Mouse (Mus musculus): ENCODE measurements around the gene Gse1.

The Gse1 gene

GRCm38 (mm10) chr8:120553441-120554123 lies 325.3 kb downstream of the Gse1 start:
- 90% methylated on average over 24 of the region's 24 CpGs for WGBS

- WGBS = 89% methylated on average over 18 of the region's 18 CpGs
These were observed 326.3 kb downstream of the Gse1 start for GRCm38 (mm10) chr8:120554466-120555039.

GRCm38 (mm10) chr8:120556198-120556892 lies 328.1 kb downstream of the Gse1 start:
- 69% methylated on average over 20 of the region's 20 CpGs for WGBS

- 43% methylated on average over 15 of the region's 15 CpGs for WGBS
These were observed 329.1 kb downstream of the Gse1 start for GRCm38 (mm10) chr8:120557170-120557965.

GRCm38 (mm10) chr8:120558162-120558561 lies 329.9 kb downstream of the Gse1 start:
- whole genome bisulfite sequencing = 50% methylated on average over 4 of the region's 4 CpGs

GRCm38 (mm10) chr8:120559654-120560053 lies 331.4 kb downstream of the Gse1 start:
- 68% methylated on average over 11 of the region's 11 CpGs for WGBS

GRCm38 (mm10) chr8:120560535-120560934 lies 332.3 kb downstream of the Gse1 start:
- 91% methylated on average over 5 of the region's 5 CpGs for WGBS

GRCm38 (mm10) chr8:120561539-120562435 lies 333.5 kb downstream of the Gse1 start:
- WGBS = 79% methylated on average over 22 of the region's 22 CpGs

- 83% methylated on average over 18 of the region's 18 CpGs for WGBS
These were observed 334.6 kb downstream of the Gse1 start for GRCm38 (mm10) chr8:120562680-120563347.

- WGBS = 48% methylated on average over 8 of the region's 8 CpGs
These were observed 335.1 kb downstream of the Gse1 start for GRCm38 (mm10) chr8:120563348-120563724.

- WGBS = 18% methylated on average over 20 of the region's 20 CpGs
These were observed 335.9 kb downstream of the Gse1 start for GRCm38 (mm10) chr8:120563851-120564837.

- WGBS = 57% methylated on average over 7 of the region's 7 CpGs
These were observed 337.0 kb downstream of the Gse1 start for GRCm38 (mm10) chr8:120565151-120565711.

- 62% methylated on average over 8 of the region's 8 CpGs for WGBS
These were observed 338.4 kb downstream of the Gse1 start for GRCm38 (mm10) chr8:120566681-120567080.

- WGBS = 97% methylated on average over 17 of the region's 17 CpGs
These were observed 339.5 kb downstream of the Gse1 start for GRCm38 (mm10) chr8:120567731-120568130.

- WGBS = 98% methylated on average over 37 of the region's 37 CpGs
These were observed 340.0 kb downstream of the Gse1 start for GRCm38 (mm10) chr8:120568164-120568798.

GRCm38 (mm10) chr8:120569123-120569522 lies 340.9 kb downstream of the Gse1 start:
- 89% methylated on average over 17 of the region's 17 CpGs for WGBS

GRCm38 (mm10) chr8:120569939-120570715 lies 341.9 kb downstream of the Gse1 start:
- WGBS = 57% methylated on average over 13 of the region's 13 CpGs

GRCm38 (mm10) chr8:120571561-120571960 lies 343.3 kb downstream of the Gse1 start:
- WGBS = 88% methylated on average over 8 of the region's 8 CpGs

All from cerebral cortex, adult 2 months (tissue).